Mouse (Mus musculus) kidney, embryonic 15.5 days (tissue): ENCODE results near the gene Cbarp. TPM values are rescaled to one million over a fixed set of nuclear protein-coding genes. Genes with fewer than 3 reads are reported as not detected.

Experiments used
- ATAC-seq: fragments of 200-750 bp; cut with Nextera tagmentation; replicated peaks from 2 replicates; pipeline ENCODE4 v1.8.0; 2017; ENCODE audit warnings: moderate TSS enrichment; ENCODE audit not compliant: low FRiP score
- H3K27ac ChIP-seq: fragments of 300-500 bp; sonication (generic); 2 replicates; pipeline ENCODE4 v1.5.1; 2015; ENCODE audit warnings: mild to moderate bottlenecking, inconsistent platforms
- H3K27me3 ChIP-seq: fragments of 300-500 bp; sonication (generic); 2 replicates; pipeline ENCODE4 v1.6.1; 2015; ENCODE audit warnings: inconsistent platforms
- H3K36me3 ChIP-seq: fragments of 300-500 bp; sonication (generic); 2 replicates; pipeline ENCODE4 v1.6.1; 2015; ENCODE audit warnings: inconsistent platforms
- H3K4me1 ChIP-seq: fragments of 300-500 bp; sonication (generic); 2 replicates; pipeline ENCODE4 v1.6.1; 2015; ENCODE audit warnings: inconsistent platforms
- H3K4me2 ChIP-seq: fragments of 300-500 bp; sonication (generic); 2 replicates; pipeline ENCODE4 v1.6.1; 2015; ENCODE audit warnings: moderate library complexity, mild to moderate bottlenecking, inconsistent platforms
- H3K4me3 ChIP-seq: fragments of 300-500 bp; sonication (generic); replicated peaks from 2 replicates; pipeline ENCODE4 v1.5.1; 2015; ENCODE audit warnings: mild to moderate bottlenecking, inconsistent platforms
- H3K9ac ChIP-seq: fragments of 300-500 bp; sonication (generic); 2 replicates; pipeline ENCODE4 v1.6.1; 2015; ENCODE audit warnings: mild to moderate bottlenecking, inconsistent platforms
- H3K9me3 ChIP-seq: fragments of 300-500 bp; sonication (generic); replicated peaks from 2 replicates; pipeline ENCODE4 v1.6.1; 2016; ENCODE audit warnings: inconsistent platforms
- WGBS: fragments of 180-500 bp; shearing (Covaris S2); methylation state at CpG from one replicate; pipeline ENCODE4 v1.1.7; 2015; ENCODE audit warnings: mixed read lengths; 5-methylcytosine and 5-hydroxymethylcytosine counted together
- polyA plus RNA-seq: library from polyadenylated mRNA; unstranded; fragments of >200 nt; fragmentation: Nextera tagmentation; extraction: Ambion mirVana; gene quantifications from 2 replicates; pipeline ENCODE4 v1.2.1, GENCODE M21; 2015

Gene Cbarp
- polyA plus RNA-seq, 1 experiment from 2014 or later, result 5.7 TPM

GRCm38 (mm10) chr10:80160455-80161371 lies 20.1 kb upstream of the Cbarp start:
- Histone ChIP-seq H3K36me3 (peaks cover 20% of the 10 kb centered on the region), H3K4me2 (peak overlapping the region; percentile 80), H3K4me1 (peaks cover 96% of the 10 kb centered on the region), H3K27me3 (no peaks in the 10 kb centered on the region), H3K9ac (peak overlapping the region; percentile 46), H3K4me3 (peak overlapping the region; percentile 43), H3K9me3 (no peaks in the 10 kb centered on the region), H3K27ac (peak overlapping the region; percentile 100)
- peak; percentile 7 for ATAC-seq
- under 1% methylated on average over 33 of the region's 33 CpGs for WGBS

DNA sequence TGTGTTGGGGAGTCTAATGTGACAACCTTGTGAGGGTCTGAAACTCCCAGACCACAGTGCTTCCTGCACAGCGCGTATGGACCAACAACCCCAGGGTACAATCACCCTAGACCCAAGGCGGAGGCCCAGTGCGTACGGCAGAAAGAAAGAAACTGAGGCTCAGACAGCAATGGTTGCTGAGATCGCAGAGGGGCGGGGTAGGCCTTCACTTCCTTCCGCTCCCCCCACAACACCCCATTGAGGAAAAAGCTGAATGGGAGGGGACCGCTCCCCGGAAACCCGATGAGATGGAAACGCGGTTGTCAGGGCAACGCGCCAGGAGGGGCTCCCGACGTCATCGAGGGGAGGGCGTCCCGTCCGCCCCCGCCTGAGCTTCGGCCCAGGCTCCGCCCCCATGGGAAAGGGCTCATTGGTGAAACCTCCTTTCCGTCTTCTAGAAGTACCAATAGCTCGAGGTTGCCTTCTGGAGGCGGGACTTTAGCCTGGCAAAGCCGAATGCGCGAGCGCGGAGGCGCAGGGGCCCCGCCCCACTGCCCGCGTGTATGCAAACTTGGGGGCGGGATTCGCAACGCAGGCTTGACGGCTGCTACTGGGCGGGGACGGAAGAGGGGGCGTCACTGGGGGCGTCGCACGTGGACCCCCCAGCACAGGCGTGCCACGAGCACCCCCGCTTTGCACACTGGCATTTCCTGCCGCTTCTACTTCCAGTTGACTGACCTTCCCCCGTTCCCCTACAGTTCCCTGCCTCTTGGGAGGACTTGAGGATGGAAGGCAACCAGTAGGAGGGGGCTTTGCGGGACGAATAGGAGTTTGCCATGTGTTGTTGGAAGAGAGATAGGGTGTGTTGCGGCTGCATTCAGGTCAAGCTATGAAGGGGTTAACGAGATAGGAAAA lies 19.2 kb upstream of the Cbarp start:
- Histone ChIP-seq H3K4me1 (peaks cover 96% of the 10 kb centered on the region), H3K27ac (peak overlapping the region; percentile 100), H3K4me2 (peak overlapping the region; percentile 80), H3K4me3 (peak overlapping the region; percentile 43), H3K9me3 (no peaks in the 10 kb centered on the region), H3K9ac (peak overlapping the region; percentile 46; the same call in 1 of the 2 replicates), H3K36me3 (peaks cover 29% of the 10 kb centered on the region), H3K27me3 (no peaks in the 10 kb centered on the region)
- WGBS, result under 1% methylated on average over 55 of the region's 55 CpGs
- ATAC-seq, result peak; percentile 81

- H3K36me3 ChIP-seq, result peaks cover 36% of the 10 kb centered on the region
- H3K4me1 ChIP-seq, result peaks cover 96% of the 10 kb centered on the region
- peak overlapping the region; percentile 100 for H3K27ac ChIP-seq
- 3% methylated on average over 12 of the region's 12 CpGs for WGBS
- H3K9me3 ChIP-seq, result no peaks in the 10 kb centered on the region
- H3K27me3 ChIP-seq, result no peaks in the 10 kb centered on the region
- H3K4me2 ChIP-seq, result peak overlapping the region; percentile 80
- H3K4me3 ChIP-seq, result peak overlapping the region; percentile 43
- peak overlapping the region; percentile 30; the same call in 1 of the 2 replicates for H3K9ac ChIP-seq
- peak; percentile 2 for ATAC-seq
Measured at GRCm38 (mm10) chr10:80159021-80159560, 18.5 kb upstream of the Cbarp start.

DNA sequence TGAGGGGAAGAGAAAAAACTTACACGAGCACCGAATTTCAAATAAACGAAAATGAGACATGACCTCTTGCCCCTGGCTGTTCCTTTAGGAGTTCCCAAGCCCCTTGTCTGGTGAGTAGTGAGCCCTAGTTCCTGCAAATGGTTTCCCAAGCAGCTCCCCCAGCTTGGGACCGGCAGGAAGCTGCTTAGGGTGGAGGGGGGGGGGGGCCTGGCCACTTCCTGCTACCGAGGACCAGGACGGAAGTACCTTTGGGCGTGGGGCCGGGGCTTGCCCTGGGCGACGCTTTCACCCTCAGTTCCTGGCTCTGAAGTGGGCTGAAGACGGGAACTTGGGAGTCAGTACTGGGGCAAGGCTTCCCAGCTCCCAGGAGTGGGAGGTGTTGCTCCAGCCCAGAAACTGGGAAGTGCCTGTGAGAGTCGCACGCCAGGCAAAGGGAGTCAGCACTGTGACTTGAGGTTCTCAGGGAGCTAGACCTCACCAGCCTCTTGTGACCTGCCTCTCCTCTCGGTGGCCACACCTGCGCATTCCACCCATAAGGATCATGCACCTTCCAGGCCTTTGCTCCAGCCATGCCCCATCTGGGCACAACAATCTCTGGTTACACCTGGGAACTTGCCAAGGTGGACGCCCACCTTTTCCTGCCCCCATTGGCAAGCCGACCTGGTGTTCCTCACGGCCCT lies 17.8 kb upstream of the Cbarp start:
- H3K4me3 ChIP-seq, result peak overlapping the region; percentile 43; the same call in 1 of the 2 replicates
- peaks cover 43% of the 10 kb centered on the region for H3K36me3 ChIP-seq
- peak overlapping the region; percentile 100 for H3K27ac ChIP-seq
- H3K9me3 ChIP-seq, result no peaks in the 10 kb centered on the region
- H3K4me1 ChIP-seq, result peaks cover 96% of the 10 kb centered on the region
- ATAC-seq, result no peak
- H3K4me2 ChIP-seq, result peak overlapping the region; percentile 80
- no peak overlapping the region for H3K9ac ChIP-seq
- 9% methylated on average over 18 of the region's 18 CpGs for WGBS
- no peaks in the 10 kb centered on the region for H3K27me3 ChIP-seq

GRCm38 (mm10) chr10:80157141-80157929 lies 16.7 kb upstream of the Cbarp start:
- H3K36me3 ChIP-seq, result peaks cover 54% of the 10 kb centered on the region
- peak overlapping the region; percentile 15; the same call in 1 of the 2 replicates for H3K4me2 ChIP-seq
- peaks cover 96% of the 10 kb centered on the region for H3K4me1 ChIP-seq
- no peaks in the 10 kb centered on the region for H3K27me3 ChIP-seq
- H3K9me3 ChIP-seq, result no peaks in the 10 kb centered on the region
- H3K4me3 ChIP-seq, result no peak overlapping the region
- WGBS, result 54% methylated on average over 15 of the region's 15 CpGs
- no peak for ATAC-seq
- peak overlapping the region; percentile 14; the same call in 1 of the 2 replicates for H3K9ac ChIP-seq
- peak overlapping the region; percentile 100 for H3K27ac ChIP-seq

DNA sequence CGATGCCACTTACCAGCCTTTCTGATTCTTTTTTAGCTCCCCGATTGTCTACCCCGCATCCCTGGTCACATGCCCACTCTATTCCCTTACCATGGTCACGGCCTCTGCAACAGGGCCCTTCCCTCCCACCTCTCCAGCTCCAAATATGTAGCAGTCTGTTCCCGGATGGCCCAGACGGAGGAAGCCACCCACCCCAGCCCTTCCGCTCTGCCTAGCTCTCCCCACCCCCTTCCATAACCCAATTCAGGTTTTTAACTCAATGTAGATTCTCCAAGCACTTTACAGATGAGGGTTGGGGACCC lies 16.1 kb upstream of the Cbarp start:
- peaks cover 60% of the 10 kb centered on the region for H3K36me3 ChIP-seq
- peak overlapping the region; percentile 17; the same call in 1 of the 2 replicates for H3K4me2 ChIP-seq
- no peak for ATAC-seq
- peak overlapping the region; percentile 100 for H3K27ac ChIP-seq
- WGBS, result 52% methylated on average over 7 of the region's 7 CpGs
- no peaks in the 10 kb centered on the region for H3K9me3 ChIP-seq
- H3K9ac ChIP-seq, result 0 out of 2 replicates have a peak overlapping the region, but pooled peaks have one; percentile 14
- H3K4me1 ChIP-seq, result peaks cover 96% of the 10 kb centered on the region
- no peak overlapping the region for H3K4me3 ChIP-seq
- H3K27me3 ChIP-seq, result no peaks in the 10 kb centered on the region

- no peak for ATAC-seq
- Histone ChIP-seq H3K4me3 (no peak overlapping the region), H3K9me3 (no peaks in the 10 kb centered on the region), H3K4me2 (peak overlapping the region; percentile 17; the same call in 1 of the 2 replicates), H3K36me3 (peaks cover 65% of the 10 kb centered on the region), H3K27ac (peak overlapping the region; percentile 100), H3K9ac (0 out of 2 replicates have a peak overlapping the region, but pooled peaks have one; percentile 14), H3K27me3 (no peaks in the 10 kb centered on the region), H3K4me1 (peaks cover 94% of the 10 kb centered on the region)
- WGBS, result 75% methylated on average over 29 of the region's 29 CpGs
Measured at GRCm38 (mm10) chr10:80156002-80156751, 15.5 kb upstream of the Cbarp start.

- no peaks in the 10 kb centered on the region for H3K9me3 ChIP-seq
- no peak overlapping the region for H3K4me2 ChIP-seq
- H3K36me3 ChIP-seq, result peaks cover 66% of the 10 kb centered on the region
- no peak for ATAC-seq
- H3K4me3 ChIP-seq, result peak overlapping the region; percentile 5; the same call in 1 of the 2 replicates
- H3K27me3 ChIP-seq, result no peaks in the 10 kb centered on the region
- WGBS, result 50% methylated on average over 1 of the region's 1 CpGs
- no peak overlapping the region for H3K9ac ChIP-seq
- H3K27ac ChIP-seq, result peak overlapping the region; percentile 100
- peaks cover 85% of the 10 kb centered on the region for H3K4me1 ChIP-seq
Measured at GRCm38 (mm10) chr10:80155277-80155676, 14.6 kb upstream of the Cbarp start.

DNA sequence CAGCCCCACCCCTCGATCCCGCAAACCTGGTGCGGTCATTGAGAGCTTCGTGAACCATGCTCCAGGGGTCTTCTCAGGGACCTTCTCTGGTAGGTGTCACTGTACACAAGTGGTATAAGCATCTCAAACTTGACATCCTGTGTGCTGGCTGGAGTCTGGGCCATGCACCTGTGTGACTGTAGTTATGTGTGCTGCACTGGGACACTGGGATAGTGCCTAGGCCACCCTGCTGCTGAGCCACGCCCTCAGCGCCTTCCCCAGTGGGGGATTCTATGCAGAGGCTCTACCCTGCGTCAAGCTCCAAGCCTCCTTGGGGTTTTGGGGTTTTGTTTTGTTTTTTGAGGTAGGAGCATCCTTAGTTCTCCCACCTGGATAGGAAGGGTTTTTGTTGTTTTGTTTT lies 13.7 kb upstream of the Cbarp start:
- Histone ChIP-seq H3K27me3 (no peaks in the 10 kb centered on the region), H3K36me3 (peaks cover 66% of the 10 kb centered on the region), H3K4me3 (no peak overlapping the region; the same call in 1 of the 2 replicates), H3K9me3 (no peaks in the 10 kb centered on the region), H3K4me2 (peak overlapping the region; percentile 77; the same call in 1 of the 2 replicates), H3K4me1 (peaks cover 79% of the 10 kb centered on the region), H3K9ac (0 out of 2 replicates have a peak overlapping the region, but pooled peaks have one; percentile 97), H3K27ac (peak overlapping the region; percentile 100)
- WGBS, result 82% methylated on average over 7 of the region's 7 CpGs
- no peak for ATAC-seq

- Histone ChIP-seq H3K9me3 (no peaks in the 10 kb centered on the region), H3K36me3 (peaks cover 66% of the 10 kb centered on the region), H3K4me1 (peaks cover 72% of the 10 kb centered on the region), H3K4me3 (peak overlapping the region; percentile 89), H3K9ac (peak overlapping the region; percentile 97), H3K4me2 (peak overlapping the region; percentile 77), H3K27ac (peak overlapping the region; percentile 100), H3K27me3 (no peaks in the 10 kb centered on the region)
- 68% methylated on average over 19 of the region's 19 CpGs for WGBS
- ATAC-seq, result no peak
Measured at GRCm38 (mm10) chr10:80153713-80154112, 13.1 kb upstream of the Cbarp start.
